Mouse (Mus musculus): ENCODE measurements at regions not wholly inside any gene's neighbourhood (a gene's known extent, or its start where the extent isn't known, plus 50 kb on each side); places are given as distances from the start of the nearest gene placed in this dataset.
A peak's percentile ranks its signal among the peaks of the same experiment; 100 is the strongest.
"Not testable (repeated sequence)": the region's sequence is repeated elsewhere in the genome, so short reads cannot be mapped to it uniquely, and the experiment has no call there.

GRCm38 (mm10) chrY:4150031-4150430 is 378.6 kb downstream of the Gm3376 start:
- DNase-seq (ENCODE audit: low read depth, low spot score), result peak; percentile 100

DNA sequence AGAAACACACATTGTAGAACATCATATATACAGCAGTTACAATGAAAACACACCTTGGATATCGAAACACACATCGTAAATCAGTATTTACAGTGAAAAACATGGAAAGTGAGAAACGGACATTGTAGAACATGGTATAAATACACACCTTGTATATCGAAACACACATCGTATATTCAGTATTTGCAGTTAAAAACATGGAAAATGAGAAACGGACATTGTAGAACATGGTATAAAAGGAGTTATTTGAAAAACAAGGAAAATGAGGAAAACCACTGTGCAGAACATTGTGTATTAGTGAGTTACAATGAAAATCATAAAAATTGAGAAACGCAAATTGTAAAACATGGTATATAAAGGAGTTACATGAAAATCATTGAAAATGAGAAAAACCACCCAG is 379.2 kb downstream of the Gm3376 start:
- not testable (repeated sequence) for DNase-seq (ENCODE audit: low read depth, low spot score)

GRCm38 (mm10) chrY:4152998-4153397 is 381.5 kb downstream of the Gm3376 start:
- peak; percentile 36 for DNase-seq (ENCODE audit: low read depth, low spot score)

DNA sequence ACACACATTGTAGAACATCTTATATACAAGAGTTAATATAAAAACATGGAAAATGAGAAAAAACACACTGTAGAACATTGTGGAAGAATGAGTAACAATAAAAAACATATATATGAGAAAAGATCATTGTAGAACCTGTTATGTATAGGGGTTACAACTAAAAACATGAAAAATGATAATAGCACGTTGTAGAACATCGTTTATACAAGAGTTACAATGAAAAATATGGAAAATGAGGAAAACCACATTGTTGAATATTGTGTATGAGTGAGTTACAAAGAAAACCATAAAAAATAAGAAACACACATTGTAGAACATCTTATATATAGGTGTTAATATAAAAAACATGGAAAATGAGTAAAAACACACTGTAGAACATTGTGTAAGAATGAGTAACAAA is 388.9 kb downstream of the Gm3376 start:
- DNase-seq (ENCODE audit: low read depth, low spot score), result peak; percentile 5
